Mouse (Mus musculus) cerebellum, adult 11 months (tissue): ENCODE data around the gene Gmeb1.
"Not testable (repeated sequence)": the region's sequence is repeated elsewhere in the genome, so short reads cannot be mapped to it uniquely, and the experiment has no call there.

Source experiments
- DNase-seq: peaks from one replicate; pipeline ENCODE4 v3.0.0; 2022

The Gmeb1 gene

GRCm38 (mm10) chr4:132261514-132262357 is at the start of gene Gmeb1:
TSS of gene Gmeb1 (minus strand) at chr4:132261602.
- DNase-seq = peak; percentile 77

- DNase-seq = peak; percentile 22
Measured at GRCm38 (mm10) chr4:132309849-132310472, 48.6 kb upstream of the Gmeb1 start.

DNA sequence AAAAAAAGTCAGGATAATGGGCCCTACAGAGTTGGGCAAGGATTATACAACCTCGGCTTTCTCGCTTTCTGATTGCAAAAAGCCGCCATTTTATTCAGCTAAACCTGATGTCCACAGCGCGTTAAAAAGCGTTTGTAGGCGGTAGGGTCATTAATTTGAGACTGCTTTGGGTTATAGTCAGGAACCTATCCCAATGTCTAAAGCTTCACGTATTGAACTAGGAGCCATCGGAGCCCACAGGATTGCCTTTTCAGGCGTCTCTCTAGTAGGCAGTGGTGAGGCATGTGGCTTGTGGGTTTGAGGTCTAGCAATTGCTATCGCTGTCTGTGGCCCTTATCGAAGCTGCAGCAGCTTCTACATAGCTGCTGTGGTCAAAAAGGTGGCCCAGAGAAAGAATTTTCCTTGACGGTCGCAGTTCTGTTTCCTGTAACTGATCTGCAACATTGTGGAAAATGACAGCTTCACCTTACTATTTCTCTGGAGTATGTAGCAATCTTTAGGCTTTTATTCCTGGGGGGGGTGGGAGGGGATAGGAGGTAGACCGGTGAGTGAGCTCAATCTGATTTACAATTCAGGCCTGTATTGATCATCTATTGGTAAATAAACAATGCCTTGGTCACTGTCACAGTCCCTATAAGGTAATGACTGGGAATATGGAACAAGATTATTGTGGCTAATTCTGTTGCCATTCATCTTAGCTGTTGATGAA is 47.9 kb upstream of the Gmeb1 start:
- no peak for DNase-seq

DNA sequence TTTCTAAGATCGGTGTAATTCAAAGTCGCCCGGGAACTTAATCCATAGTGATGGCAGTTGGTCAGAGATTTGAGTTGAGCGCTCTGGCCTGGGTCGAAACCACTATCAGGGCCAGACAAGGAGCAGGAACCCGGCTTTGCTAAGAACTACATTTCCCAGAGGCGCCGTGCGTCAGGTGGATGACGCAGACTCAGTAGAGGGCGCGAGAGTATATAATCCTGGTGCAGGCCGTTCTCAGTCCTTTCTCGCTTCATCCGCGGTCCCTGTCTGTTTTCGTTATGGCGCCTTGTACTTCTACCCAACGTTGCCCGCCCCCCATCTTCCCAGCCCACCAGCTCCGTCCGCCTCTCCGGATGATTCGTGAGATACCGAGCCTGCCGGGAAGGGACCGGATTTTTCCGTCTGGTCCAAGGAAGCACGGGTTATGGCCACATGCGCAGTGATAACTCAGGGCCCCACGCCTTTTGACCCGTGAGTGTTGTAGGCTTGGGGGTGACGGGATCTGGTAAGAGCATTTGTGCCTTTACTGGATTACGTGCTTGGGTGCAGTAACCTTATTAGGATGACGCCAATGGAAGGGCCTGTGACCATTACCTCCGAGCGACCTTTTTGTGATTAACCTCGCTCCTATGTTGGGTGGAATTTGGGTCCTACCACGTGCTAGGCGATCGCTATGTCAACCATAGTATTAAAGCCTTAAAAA is 47.2 kb upstream of the Gmeb1 start:
- peak; percentile 86 for DNase-seq

DNA sequence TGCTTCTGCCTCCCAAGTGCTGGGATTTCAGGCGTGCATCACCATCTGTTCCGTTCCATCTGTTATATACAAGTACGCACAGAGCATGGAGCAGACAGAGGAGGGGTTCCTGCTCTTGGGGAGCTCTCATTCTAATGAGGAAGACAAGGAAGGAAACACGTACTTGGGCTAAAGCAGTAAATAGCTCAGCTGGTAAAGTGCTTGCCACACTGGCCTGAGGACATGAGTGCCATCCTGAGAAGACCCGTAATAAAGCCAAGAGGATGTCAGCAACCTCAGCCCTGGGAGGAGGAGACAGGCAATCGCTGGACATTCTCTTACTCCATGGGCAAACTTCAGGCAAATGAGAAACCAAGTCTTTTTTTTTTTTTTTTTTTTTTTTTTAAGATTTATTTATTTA is 44.6 kb upstream of the Gmeb1 start:
- DNase-seq = no peak

DNA sequence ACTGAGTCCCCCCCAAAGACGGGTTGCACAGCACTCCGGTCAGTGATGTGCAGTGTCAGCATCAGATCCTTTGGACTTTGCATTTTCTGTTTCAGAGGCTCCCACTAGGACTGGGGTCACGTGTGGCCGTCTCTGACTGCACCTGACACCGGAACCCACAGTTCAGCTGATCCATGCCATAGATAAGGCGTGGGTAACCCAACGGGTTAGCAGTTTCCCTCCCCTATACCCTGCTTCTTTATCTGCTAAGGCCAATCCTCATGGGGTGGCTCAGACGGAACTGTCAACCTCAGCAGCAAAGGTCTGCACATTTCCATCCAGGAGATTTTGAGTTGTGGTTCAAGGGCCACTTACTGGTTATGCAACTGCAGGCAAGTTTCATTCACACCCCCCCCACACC is 43.9 kb upstream of the Gmeb1 start:
- no peak for DNase-seq

DNA sequence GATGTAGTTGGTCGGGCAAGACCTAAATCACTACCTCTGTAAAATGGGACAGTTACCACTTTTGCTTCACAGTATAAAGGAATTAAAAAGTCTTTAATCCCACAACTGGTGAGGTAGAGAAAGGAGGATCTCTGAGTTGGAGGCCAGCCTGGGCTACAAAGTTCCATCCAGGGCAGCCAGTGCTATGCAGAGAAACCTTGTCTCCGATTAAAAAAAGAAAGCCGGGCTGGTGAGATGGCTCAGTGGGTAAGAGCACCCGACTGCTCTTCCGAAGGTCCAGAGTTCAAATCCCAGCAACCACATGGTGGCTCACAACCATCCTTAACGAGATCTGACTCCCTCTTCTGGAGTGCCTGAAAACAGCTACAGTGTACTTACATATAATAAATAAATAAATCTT is 42.1 kb upstream of the Gmeb1 start:
- DNase-seq = not testable (repeated sequence)

DNA sequence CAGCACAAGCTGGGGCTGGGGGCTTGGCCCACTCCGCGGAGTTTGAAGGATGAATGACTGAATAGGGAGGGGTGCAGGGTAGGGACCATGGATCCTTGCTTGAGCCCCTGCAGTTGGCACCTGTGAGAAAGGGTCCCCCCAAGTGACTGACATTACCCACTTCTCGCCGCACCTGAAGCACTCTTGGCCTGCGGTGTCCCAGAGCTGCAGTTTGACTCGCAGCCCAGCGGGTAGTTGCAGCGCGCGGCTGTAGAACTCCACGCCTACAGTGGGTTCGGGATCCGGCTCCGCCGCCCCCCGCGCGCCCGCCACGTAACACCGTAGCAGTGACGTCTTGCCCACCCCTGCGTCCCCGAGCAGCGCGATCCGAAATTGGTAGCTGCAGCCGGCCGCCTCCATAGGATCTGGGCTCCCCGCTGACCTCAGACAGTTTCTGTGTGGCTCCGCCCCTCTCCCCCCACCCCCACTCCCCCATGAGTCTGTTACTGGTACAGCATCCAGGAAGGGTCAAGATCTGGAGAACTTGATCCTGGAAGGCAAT is 41.6 kb upstream of the Gmeb1 start, which contains the start of gene Rab42:
TSS of gene Rab42 (minus strand) at position 447 of the 541 bp plus-strand sequence.
- DNase-seq = peak; percentile 32

GRCm38 (mm10) chr4:132301965-132302938 is 40.9 kb upstream of the Gmeb1 start:
- no peak for DNase-seq

DNA sequence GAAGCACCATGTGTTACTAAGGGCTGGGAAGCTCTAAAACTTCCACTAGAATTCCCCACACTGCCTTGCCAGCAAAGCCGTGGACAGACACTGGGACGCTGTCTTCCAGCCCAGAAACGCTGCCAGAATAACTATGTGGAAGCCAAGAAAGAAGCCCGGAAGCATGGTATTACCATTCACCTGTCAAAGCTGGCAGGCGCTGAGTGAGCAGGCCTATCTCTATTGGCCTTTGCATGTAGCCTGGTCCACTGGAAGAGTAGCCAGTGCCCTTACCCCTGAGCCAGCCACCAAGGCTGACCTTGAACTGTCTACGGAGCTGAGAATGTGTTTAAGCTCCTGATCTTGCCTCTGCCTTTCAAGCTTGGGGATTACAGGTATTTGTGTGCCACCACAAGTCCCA is 40.1 kb upstream of the Gmeb1 start:
- DNase-seq = no peak

GRCm38 (mm10) chr4:132299849-132300248 is 38.4 kb upstream of the Gmeb1 start:
- no peak for DNase-seq

DNA sequence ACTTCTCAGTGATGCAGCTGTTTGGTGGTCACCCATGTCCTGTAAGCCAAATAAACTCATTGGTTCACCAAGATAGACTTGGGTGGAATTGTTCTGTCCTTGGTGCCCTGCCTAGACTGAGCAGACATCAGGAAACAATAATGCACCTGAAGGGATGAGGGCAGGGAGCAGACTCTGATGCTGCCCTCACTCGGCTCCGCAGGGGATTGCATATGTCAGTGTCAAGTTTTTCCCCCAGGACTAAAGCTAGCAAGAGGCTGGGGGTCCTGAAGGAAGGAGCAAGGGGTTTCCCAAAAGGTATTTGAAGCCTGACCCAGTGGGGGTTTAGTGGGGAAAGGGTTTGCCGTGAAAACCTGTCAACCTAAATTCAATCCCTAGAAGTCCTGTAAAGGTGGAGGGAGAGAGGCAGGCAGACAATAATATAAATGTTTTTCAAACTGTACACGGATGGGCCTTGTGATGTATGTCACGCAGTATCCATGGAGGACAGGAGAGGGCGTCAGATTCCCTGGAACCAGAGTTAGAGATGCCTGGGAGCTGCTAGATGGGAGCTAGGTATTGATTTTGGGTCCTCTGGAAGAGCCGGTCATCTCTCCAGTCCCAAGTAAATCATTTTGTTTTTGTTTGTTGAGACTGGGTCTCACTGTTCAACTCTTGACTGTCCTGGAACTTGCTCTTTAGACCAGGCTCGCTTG is 34.4 kb upstream of the Gmeb1 start:
- no peak for DNase-seq

DNA sequence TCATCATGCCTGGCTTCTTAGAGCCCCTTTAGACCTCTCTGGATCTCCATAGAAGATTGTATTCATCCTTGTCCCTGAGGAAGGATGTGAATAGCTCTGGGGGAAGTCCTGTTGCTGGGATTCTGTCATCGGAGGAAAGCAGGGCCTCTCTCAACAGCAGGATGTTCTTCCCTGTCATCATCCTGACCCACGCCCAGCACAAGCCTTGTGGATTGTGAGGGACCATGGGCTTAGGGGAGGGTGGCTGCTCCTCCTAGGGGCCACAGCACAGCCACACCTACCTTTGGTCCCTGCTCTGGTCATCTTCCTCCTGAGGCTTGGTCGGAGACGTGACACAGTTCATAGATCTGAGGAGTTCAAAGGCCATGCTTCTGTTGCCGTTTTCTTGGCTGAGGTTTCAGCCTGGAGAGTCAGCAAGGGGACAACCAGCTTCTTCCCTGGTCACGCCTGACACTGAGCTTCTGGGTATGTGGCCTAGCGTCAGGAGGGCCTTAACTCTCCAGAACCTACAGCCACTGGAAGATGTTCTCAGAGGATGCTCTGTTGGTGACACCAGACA is 32.4 kb upstream of the Gmeb1 start:
- no peak for DNase-seq

GRCm38 (mm10) chr4:132292988-132293387 is 31.6 kb upstream of the Gmeb1 start:
- DNase-seq = no peak

GRCm38 (mm10) chr4:132291624-132292335 is 30.4 kb upstream of the Gmeb1 start:
- DNase-seq = no peak

DNA sequence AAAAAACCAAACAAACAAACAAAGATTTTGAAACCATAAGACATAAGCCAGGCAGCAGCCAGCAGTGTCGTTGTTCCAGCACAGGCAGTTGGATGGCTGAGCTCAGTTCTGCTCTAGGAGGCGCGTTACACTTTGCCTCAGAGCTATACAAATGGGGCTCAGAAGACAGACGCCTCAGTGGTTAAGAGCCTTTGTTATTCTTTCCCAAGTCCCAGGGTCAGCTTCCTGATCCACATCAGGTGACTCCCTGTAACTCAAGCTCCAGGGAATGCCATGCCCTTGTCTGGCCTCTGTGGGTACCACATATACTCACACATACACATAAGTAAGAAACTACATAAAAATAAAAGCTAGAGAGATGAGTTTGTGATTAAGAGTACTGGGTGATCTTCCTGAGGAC is 29.7 kb upstream of the Gmeb1 start:
- DNase-seq = no peak

DNA sequence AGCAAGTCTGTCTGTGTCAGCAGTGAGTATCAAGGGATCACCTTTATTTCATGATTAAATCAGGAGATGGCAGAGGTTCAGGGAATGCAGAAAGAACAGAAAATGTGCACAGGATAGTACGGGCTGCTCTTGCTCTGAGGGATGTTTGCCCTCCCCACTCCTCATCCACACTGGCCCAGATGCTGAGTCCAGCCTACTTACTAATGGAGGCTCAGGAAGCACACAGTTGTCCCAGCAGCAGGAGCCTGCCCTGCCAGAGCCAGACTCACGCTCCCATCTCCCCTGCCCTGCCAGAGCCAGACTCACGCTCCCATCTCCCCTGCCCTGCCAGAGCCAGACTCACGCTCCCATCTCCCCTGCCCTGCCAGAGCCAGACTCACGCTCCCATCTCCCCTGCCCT is 27.4 kb upstream of the Gmeb1 start:
- DNase-seq = not testable (repeated sequence)

DNA sequence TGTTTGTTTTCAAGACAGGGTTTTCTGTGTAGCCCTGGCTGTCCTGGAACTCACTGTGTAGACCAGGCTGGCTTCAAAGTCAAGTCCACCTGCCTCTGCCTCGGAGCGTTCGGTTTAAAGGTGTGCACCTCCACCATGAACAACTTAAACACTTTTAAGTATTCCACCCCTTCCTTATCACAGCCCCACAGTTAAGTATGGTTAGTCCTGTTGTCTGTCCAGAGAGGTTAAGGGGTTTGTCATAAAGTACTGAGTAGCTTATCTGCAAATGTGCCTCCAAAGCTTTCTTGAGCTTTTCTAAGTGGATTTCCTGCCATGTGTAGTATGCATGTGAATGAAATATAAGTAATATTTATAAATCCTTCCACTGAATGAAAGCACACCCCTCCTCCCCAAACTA is 14.5 kb upstream of the Gmeb1 start:
- no peak for DNase-seq

DNA sequence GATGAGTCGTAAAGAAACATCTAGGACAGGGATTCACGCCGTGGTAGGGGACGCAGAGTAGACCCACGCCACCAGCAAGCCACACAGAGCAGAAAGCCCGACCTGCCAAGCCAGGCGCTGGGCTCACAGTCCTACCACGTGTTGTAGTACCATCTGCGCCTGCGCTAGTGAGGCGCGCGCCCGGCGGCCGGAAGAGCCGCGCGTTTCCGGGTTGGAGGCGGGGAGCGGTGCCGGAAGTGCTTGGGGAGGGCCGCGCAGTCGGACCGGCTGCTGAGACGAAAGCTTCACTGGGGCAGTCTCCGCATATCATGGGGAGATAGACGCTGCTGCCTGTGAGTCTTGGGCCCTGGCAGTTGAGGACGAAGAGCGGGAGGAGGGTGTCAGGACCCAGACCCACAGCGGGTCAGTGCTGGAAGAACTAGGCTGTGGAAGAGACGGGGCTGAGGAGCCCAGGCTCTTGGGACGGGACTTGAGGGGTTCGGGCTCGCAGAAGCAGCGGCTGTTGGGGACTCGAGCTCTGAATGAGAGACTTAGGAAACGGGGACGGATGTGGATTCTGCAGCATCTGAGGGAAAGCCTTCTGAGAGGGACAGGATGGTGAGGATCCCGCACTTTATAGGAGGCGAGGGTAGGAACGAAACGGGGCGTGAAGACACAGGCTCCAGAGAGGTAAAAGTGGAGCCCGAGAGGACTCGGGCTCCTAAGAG is 12.9 kb upstream of the Gmeb1 start, which contains the start of gene Taf12:
TSS of gene Taf12 (plus strand) at position 220 of the 707 bp plus-strand sequence.
- peak; percentile 91 for DNase-seq
